Mouse (Mus musculus): Measurements from ENCODE around the gene Susd5. TPM values are rescaled to one million over a fixed set of nuclear protein-coding genes. Genes with fewer than 3 reads are reported as not detected.

Susd5 gene
- polyA plus RNA-seq (2017; shearing (Covaris generic)): not detected

DNA sequence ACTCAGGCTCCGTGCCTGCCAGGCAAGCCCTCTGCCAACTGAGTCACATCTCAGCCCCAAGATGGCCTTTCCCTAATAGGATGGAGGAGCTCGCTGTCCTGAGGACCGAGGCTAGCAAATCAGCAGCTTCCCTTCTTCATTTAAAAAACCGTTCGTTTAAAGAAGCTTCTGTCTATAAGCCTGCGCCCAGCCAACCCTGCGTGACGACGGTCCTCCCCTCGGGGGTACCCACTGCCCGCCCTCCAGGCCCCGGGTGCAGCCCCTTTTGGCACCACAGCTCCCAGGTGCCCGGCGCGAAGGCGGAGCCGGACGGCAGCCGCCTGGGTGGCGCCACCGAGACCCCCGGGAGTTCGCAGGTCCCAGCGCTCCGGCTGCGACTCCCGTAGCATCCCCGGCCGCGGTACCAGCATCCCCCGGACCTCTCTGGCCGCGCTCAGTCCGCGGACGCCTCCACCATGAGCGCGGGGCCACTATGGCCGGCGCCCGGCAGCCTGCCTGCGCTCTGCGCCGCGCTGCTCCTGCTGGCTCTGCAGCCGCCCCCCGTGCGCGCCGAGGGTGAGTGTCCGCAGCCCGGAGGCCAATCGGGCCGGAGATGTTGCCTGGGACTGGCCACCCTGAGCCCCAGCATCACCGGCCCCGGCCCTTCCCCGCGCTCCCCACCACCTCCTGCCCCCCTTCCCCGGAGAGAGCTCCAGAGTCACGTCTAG, at the start of gene Susd5:
Gene Susd5, plus strand, starts transcription at position 51 of the 707 bp plus-strand sequence.

DNA sequence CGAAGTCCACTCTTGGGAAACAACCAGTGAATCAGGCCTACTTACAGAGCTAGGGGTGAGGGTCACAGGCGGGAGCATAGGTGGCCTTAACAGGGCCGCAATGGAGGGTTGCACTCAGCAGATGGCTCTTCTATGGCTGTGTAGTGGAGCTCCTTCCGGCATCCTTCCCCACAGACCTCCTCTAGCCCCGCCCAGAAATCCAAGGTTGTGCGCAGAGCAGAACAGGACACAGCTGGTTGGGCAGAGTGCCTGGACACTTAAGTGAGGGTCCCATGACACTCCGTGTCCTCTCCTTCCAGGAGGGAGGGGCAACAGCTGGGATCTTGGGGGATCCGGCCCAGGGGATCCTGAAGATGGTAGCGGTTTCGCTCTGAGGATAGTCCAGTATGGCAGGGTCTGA, 10.9 kb upstream of the Susd5 start, which contains the start of gene Fbxl2:
Gene Fbxl2, minus strand, starts transcription at position 164 of the 400 bp plus-strand sequence.

Other genes with a start within 250 kb of the Susd5 start
- gene Ubp1, start 126.2 kb upstream of the Susd5 start, polyA plus RNA-seq (2017; shearing (Covaris generic)): 83.0 TPM
- gene Fbxl2, start 10.9 kb upstream of the Susd5 start, polyA plus RNA-seq (2017; shearing (Covaris generic)): 0.35 TPM

Data from naive thymus-derived CD4-positive, alpha-beta T cell, adult 5 months (primary cell).